Mouse (Mus musculus) forebrain, embryonic 15.5 days (tissue): ENCODE data around the gene Nsd2. TPM values are rescaled to one million over a fixed set of nuclear protein-coding genes. Genes with fewer than 3 reads are reported as not detected.
"Not testable (repeated sequence)": the region's sequence is repeated elsewhere in the genome, so short reads cannot be mapped to it uniquely, and the experiment has no call there.

Source experiments
- ATAC-seq: fragments of 200-750 bp; cut with Nextera tagmentation; replicated peaks from 2 replicates; pipeline ENCODE4 v1.8.0; 2017; ENCODE audit warnings: mild to moderate bottlenecking, moderate TSS enrichment, moderate library complexity
- H3K27ac ChIP-seq: fragments of 300-500 bp; sonication (generic); replicated peaks from 2 replicates; pipeline ENCODE4 v1.5.1; 2015; ENCODE audit warnings: mild to moderate bottlenecking, inconsistent platforms
- H3K27me3 ChIP-seq: fragments of 300-500 bp; sonication (generic); 2 replicates; pipeline ENCODE4 v1.6.1; 2015; ENCODE audit warnings: inconsistent platforms
- H3K36me3 ChIP-seq: fragments of 300-500 bp; sonication (generic); 2 replicates; pipeline ENCODE4 v1.6.1; 2015; ENCODE audit warnings: mild to moderate bottlenecking, inconsistent platforms
- H3K4me1 ChIP-seq: fragments of 300-500 bp; sonication (generic); 2 replicates; pipeline ENCODE4 v1.6.1; 2015; ENCODE audit warnings: inconsistent platforms
- H3K4me2 ChIP-seq: fragments of 300-500 bp; sonication (generic); replicated peaks from 2 replicates; pipeline ENCODE4 v1.6.1; 2015; ENCODE audit warnings: mild to moderate bottlenecking, inconsistent platforms
- H3K4me3 ChIP-seq: fragments of 300-500 bp; sonication (generic); 2 replicates; pipeline ENCODE4 v1.5.1; 2015; ENCODE audit warnings: mild to moderate bottlenecking, inconsistent platforms
- H3K9ac ChIP-seq: fragments of 300-500 bp; sonication (generic); replicated peaks from 2 replicates; pipeline ENCODE4 v1.6.1; 2015; ENCODE audit warnings: mild to moderate bottlenecking, inconsistent platforms
- H3K9me3 ChIP-seq: fragments of 300-500 bp; sonication (generic); 2 replicates; pipeline ENCODE4 v1.6.1; 2016; ENCODE audit warnings: inconsistent platforms
- WGBS: fragments of 180-500 bp; shearing (Covaris S2); methylation state at CpG from one replicate; pipeline ENCODE4 v1.1.7; 2015; ENCODE audit warnings: mixed read lengths; 5-methylcytosine and 5-hydroxymethylcytosine counted together
- microRNA-seq: library from miRNA; unstranded; fragments of <30 nt; microRNA quantifications from one replicate; pipeline ENCODE4, GENCODE M21; 2016
- polyA plus RNA-seq: library from polyadenylated mRNA; unstranded; fragments of >200 nt; fragmentation: Nextera tagmentation; extraction: Ambion mirVana; gene quantifications from 2 replicates; pipeline ENCODE4 v1.2.1, GENCODE M21; 2015

The Nsd2 gene
- polyA plus RNA-seq, 1 experiment from 2014 or later = 92.3 TPM

GRCm38 (mm10) chr5:33936120-33936707 lies 115.7 kb downstream of the Nsd2 start, which contains the start of gene Nelfa:
Gene Nelfa (minus strand): TSS chr5:33936413.
- ATAC-seq = peak; percentile 99
- Histone ChIP-seq H3K27me3 (no peaks in the 10 kb centered on the region), H3K9ac (peak within 1 kb of the TSS; percentile 76), H3K4me2 (peak within 1 kb of the TSS; percentile 65), H3K9me3 (peaks cover 4% of the 10 kb centered on the region; the same call in 1 of the 2 replicates), H3K4me1 (peaks cover 34% of the 10 kb centered on the region), H3K27ac (peak within 1 kb of the TSS; percentile 95), H3K36me3 (no peaks in the 10 kb centered on the region), H3K4me3 (peak within 1 kb of the TSS; percentile 89)
- under 1% methylated on average over 61 of the region's 61 CpGs for WGBS

- peak overlapping the region; percentile 89 for H3K4me3 ChIP-seq
Measured at GRCm38 (mm10) chr5:33937230-33937629, 116.7 kb downstream of the Nsd2 start.

GRCm38 (mm10) chr5:33938448-33938847 lies 117.9 kb downstream of the Nsd2 start:
- ATAC-seq = no peak
- peaks cover 28% of the 10 kb centered on the region for H3K4me1 ChIP-seq
- H3K36me3 ChIP-seq = no peaks in the 10 kb centered on the region
- H3K4me3 ChIP-seq = no peak overlapping the region
- H3K27ac ChIP-seq = no peak overlapping the region
- H3K9me3 ChIP-seq = peaks cover 14% of the 10 kb centered on the region; the same call in 1 of the 2 replicates
- no peak overlapping the region for H3K4me2 ChIP-seq
- no peaks in the 10 kb centered on the region for H3K27me3 ChIP-seq
- H3K9ac ChIP-seq = no peak overlapping the region
- 89% methylated on average over 3 of the region's 3 CpGs for WGBS

More at GRCm38 (mm10) chr5:33937230-33937629, 116.7 kb downstream of the Nsd2 start:
- Histone ChIP-seq H3K4me1 (peaks cover 34% of the 10 kb centered on the region), H3K9ac (no peak overlapping the region), H3K4me2 (peak overlapping the region; percentile 65), H3K27ac (no peak overlapping the region), H3K36me3 (no peaks in the 10 kb centered on the region), H3K27me3 (no peaks in the 10 kb centered on the region), H3K9me3 (peaks cover 10% of the 10 kb centered on the region; the same call in 1 of the 2 replicates)
- WGBS = 94% methylated on average over 2 of the region's 2 CpGs
- ATAC-seq = no peak

- WGBS = 85% methylated on average over 16 of the region's 16 CpGs
- H3K27ac ChIP-seq, H3K4me2 ChIP-seq, H3K4me3 ChIP-seq, H3K36me3 ChIP-seq, H3K4me1 ChIP-seq, H3K27me3 ChIP-seq, H3K9ac ChIP-seq, ATAC-seq: not testable (repeated sequence)
- peaks cover 13% of the 10 kb centered on the region for H3K9me3 ChIP-seq
Measured at GRCm38 (mm10) chr5:33947035-33947434, 126.5 kb downstream of the Nsd2 start.

Small RNAs within 50 kb of the gene (microRNA-seq; reads per million reads assigned to microRNA genes)
- 0.66 reads per million for gene Mir7024

Other genes with a start within 250 kb of the Nsd2 start
- 44.0 and 47.8 TPM in 2 replicates for gene Fam53a, start 191.1 kb upstream of the Nsd2 start, polyA plus RNA-seq
- 0.60 and 0.75 TPM in 2 replicates for gene Gm9903, start 190.8 kb upstream of the Nsd2 start, polyA plus RNA-seq
- gene Slbp, start 168.2 kb upstream of the Nsd2 start, polyA plus RNA-seq = 129 and 141 TPM in 2 replicates
- 91.5 and 98.2 TPM in 2 replicates for gene Tacc3, start 162.6 kb upstream of the Nsd2 start, polyA plus RNA-seq
- 31.0 and 35.0 TPM in 2 replicates for gene Tmem129, start 162.3 kb upstream of the Nsd2 start, polyA plus RNA-seq
- 32.9 and 44.3 TPM in 2 replicates for gene Fgfr3, start 99.1 kb upstream of the Nsd2 start, polyA plus RNA-seq
- 69.5 and 72.3 TPM in 2 replicates for gene Letm1, start 37.9 kb upstream of the Nsd2 start, polyA plus RNA-seq
- gene Nelfa, start 115.7 kb downstream of the Nsd2 start, polyA plus RNA-seq = 43.5 and 46.9 TPM in 2 replicates
- 544 and 580 TPM in 2 replicates for gene Gm1673, start 162.7 kb downstream of the Nsd2 start, polyA plus RNA-seq
- 4.0 and 4.8 TPM in 2 replicates for gene Nat8l, start 175.3 kb downstream of the Nsd2 start, polyA plus RNA-seq